Mouse (Mus musculus) liver, embryonic 14.5 days (tissue): Measurements from ENCODE around the gene Ttll13. TPM values are rescaled to one million over a fixed set of nuclear protein-coding genes. Genes with fewer than 3 reads are reported as not detected.

Source experiments
- ATAC-seq: fragments of 200-750 bp; cut with Nextera tagmentation; 2 replicates; pipeline ENCODE4 v1.8.0; 2017; ENCODE audit warnings: moderate number of reproducible peaks, mild to moderate bottlenecking, moderate library complexity; ENCODE audit not compliant: insufficient read depth
- DNase-seq, 3 experiments: peaks; one replicate each; pipeline ENCODE4 v3.0.0-alpha.2; 2012 to 2013; ENCODE audit warnings: low read depth in 3 of 3, low spot score in 3 of 3
- H3K27ac ChIP-seq: fragments of 300-500 bp; sonication (generic); 2 replicates; pipeline ENCODE4 v1.5.1; 2014; ENCODE audit warnings: moderate library complexity, mild to moderate bottlenecking, control low read depth, inconsistent platforms
- H3K27me3 ChIP-seq: fragments of 300-500 bp; sonication (generic); 2 replicates; pipeline ENCODE4 v1.6.1; 2014; ENCODE audit warnings: mild to moderate bottlenecking, low read length, moderate library complexity; ENCODE audit not compliant: control insufficient read depth, insufficient read depth
- H3K36me3 ChIP-seq: fragments of 300-500 bp; sonication (generic); replicated peaks from 2 replicates; pipeline ENCODE4 v1.6.1; 2014; ENCODE audit warnings: low read depth; ENCODE audit not compliant: control insufficient read depth, insufficient read depth
- H3K4me1 ChIP-seq, 2 experiments: fragments of 200-500 bp in 1 of 2; fragments of 300-500 bp in 1 of 2; sonication (generic) in 1 of 2; replicated peaks; 2 replicates each; pipeline ENCODE4 v1.6.1; 2012 to 2014; ENCODE audit warnings: antibody characterized with exemption in 1 of 2, inconsistent platforms in 1 of 2, low read length in 1 of 2; ENCODE audit not compliant: control insufficient read depth in 2 of 2, insufficient read depth in 2 of 2
- H3K4me2 ChIP-seq: fragments of 300-500 bp; sonication (generic); 2 replicates; pipeline ENCODE4 v1.6.1; 2014; ENCODE audit warnings: low read depth, mild to moderate bottlenecking, control low read depth, moderate library complexity
- H3K4me3 ChIP-seq, 2 experiments: fragments of 200-500 bp in 1 of 2; fragments of 300-500 bp in 1 of 2; sonication (generic) in 1 of 2; 2 replicates each; pipeline ENCODE4 v1.5.1; 2012 to 2014; ENCODE audit warnings: low read depth in 2 of 2, low read length in 2 of 2, mild to moderate bottlenecking in 2 of 2, control low read depth in 1 of 2, inconsistent platforms in 1 of 2, moderate library complexity in 1 of 2; ENCODE audit not compliant: insufficient read depth in 1 of 2
- H3K9ac ChIP-seq: fragments of 300-500 bp; sonication (generic); replicated peaks from 2 replicates; pipeline ENCODE4 v1.6.1; 2014; ENCODE audit warnings: mild to moderate bottlenecking, control low read depth, moderate library complexity
- H3K9me3 ChIP-seq: fragments of 300-500 bp; sonication (generic); 2 replicates; pipeline ENCODE4 v1.6.1; 2016; ENCODE audit warnings: low read length, mixed read lengths; ENCODE audit not compliant: control insufficient read depth
- CTCF ChIP-seq: IDR thresholded peaks from 2 replicates; pipeline ENCODE4 v1.5.1; 2016; ENCODE audit warnings: antibody characterized with exemption, low read depth, control low read depth
- EP300 ChIP-seq: IDR thresholded peaks from 2 replicates; pipeline ENCODE4 v1.6.1; 2016; ENCODE audit warnings: antibody characterized with exemption, low read depth
- WGBS: fragments of 180-500 bp; shearing (Covaris S2); extraction: QIAGEN DNeasy Blood & Tissue Kit; methylation state at CpG from one replicate; pipeline ENCODE4 v1.1.7; 2014; ENCODE audit not compliant: insufficient replicate concordance; 5-methylcytosine and 5-hydroxymethylcytosine counted together
- polyA plus RNA-seq, 2 experiments: library from polyadenylated mRNA; depleted of rRNA in 1 of 2; stranded (reverse) in 1 of 2; unstranded in 1 of 2; fragments of >200 nt; fragmentation: Nextera tagmentation in 1 of 2; extraction: Ambion mirVana in 1 of 2; gene quantifications; 2 replicates each; pipeline versions ENCODE4 v1.2.1 to v1.2.3; 2012 to 2014

Gene Ttll13
- polyA plus RNA-seq, 2 experiments: 0.20 to 0.23 TPM

DNA sequence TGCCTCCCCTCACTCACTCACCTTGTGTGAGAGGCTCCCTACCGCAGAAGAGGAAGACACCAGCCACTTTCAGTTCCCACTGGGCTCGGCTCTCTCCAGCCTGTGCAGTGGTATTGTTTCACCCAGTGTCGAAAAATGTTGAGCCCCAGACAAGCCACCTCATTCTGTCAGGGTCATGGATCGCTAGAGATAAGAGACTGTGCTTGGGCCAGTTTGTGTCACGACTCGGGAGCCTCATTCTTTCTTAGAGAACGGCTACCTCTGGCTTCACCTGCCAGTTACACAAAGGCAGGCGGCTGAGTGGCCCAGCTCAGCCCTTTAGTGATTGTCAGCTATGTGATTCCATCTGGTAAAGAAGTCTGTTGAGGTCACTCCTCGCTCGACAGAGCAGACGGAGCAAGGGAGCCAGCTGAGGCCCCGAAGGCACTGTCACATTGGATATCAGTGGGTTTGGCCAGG lies 42.5 kb upstream of the Ttll13 start:
- TF ChIP-seq EP300 (0 out of 2 replicates have a peak, but pooled peaks have one; percentile 24), CTCF (no peak)
- Histone ChIP-seq H3K4me2 (peak overlapping the region; percentile 87), H3K27me3 (no peaks in the 10 kb centered on the region), H3K9me3 (no peaks in the 10 kb centered on the region), H3K9ac (peak overlapping the region; percentile 69), H3K27ac (peak overlapping the region; percentile 79), H3K36me3 (peaks cover 13% of the 10 kb centered on the region), H3K4me1 (peaks cover 84 to 93% of the 10 kb centered on the region in 2 experiments), H3K4me3 (peak overlapping the region; percentile 23 to 38)
- no peak for ATAC-seq
- 15% methylated on average over 12 of the region's 12 CpGs for WGBS
- no peak for DNase-seq

- H3K9ac ChIP-seq: peak overlapping the region; percentile 71
- 62% methylated on average over 4 of the region's 4 CpGs for WGBS
Measured at GRCm38 (mm10) chr7:80204362-80204761, 41.8 kb upstream of the Ttll13 start.

GRCm38 (mm10) chr7:80204961-80205360 lies 41.2 kb upstream of the Ttll13 start:
- peak overlapping the region; percentile 79 for H3K27ac ChIP-seq
- no peaks in the 10 kb centered on the region for H3K9me3 ChIP-seq
- H3K36me3 ChIP-seq: peaks cover 13% of the 10 kb centered on the region
- H3K9ac ChIP-seq: peak overlapping the region; percentile 71
- 35% methylated on average over 7 of the region's 7 CpGs for WGBS
- H3K4me2 ChIP-seq: peak overlapping the region; percentile 87
- no peak for DNase-seq
- H3K4me1 ChIP-seq: peaks cover 93 to 97% of the 10 kb centered on the region in 2 experiments
- no peak for TF ChIP-seq CTCF
- TF ChIP-seq EP300: no peak
- H3K4me3 ChIP-seq: no peak overlapping the region
- no peaks in the 10 kb centered on the region for H3K27me3 ChIP-seq
- no peak for ATAC-seq

More at GRCm38 (mm10) chr7:80204362-80204761, 41.8 kb upstream of the Ttll13 start:
- Histone ChIP-seq H3K4me2 (peak overlapping the region; percentile 87), H3K4me3 (no peak overlapping the region), H3K36me3 (peaks cover 13% of the 10 kb centered on the region), H3K27me3 (no peaks in the 10 kb centered on the region), H3K27ac (peak overlapping the region; percentile 79), H3K9me3 (no peaks in the 10 kb centered on the region), H3K4me1 (peaks cover 89 to 97% of the 10 kb centered on the region in 2 experiments)
- DNase-seq: no peak
- no peak for ATAC-seq
- TF ChIP-seq EP300: no peak

DNA sequence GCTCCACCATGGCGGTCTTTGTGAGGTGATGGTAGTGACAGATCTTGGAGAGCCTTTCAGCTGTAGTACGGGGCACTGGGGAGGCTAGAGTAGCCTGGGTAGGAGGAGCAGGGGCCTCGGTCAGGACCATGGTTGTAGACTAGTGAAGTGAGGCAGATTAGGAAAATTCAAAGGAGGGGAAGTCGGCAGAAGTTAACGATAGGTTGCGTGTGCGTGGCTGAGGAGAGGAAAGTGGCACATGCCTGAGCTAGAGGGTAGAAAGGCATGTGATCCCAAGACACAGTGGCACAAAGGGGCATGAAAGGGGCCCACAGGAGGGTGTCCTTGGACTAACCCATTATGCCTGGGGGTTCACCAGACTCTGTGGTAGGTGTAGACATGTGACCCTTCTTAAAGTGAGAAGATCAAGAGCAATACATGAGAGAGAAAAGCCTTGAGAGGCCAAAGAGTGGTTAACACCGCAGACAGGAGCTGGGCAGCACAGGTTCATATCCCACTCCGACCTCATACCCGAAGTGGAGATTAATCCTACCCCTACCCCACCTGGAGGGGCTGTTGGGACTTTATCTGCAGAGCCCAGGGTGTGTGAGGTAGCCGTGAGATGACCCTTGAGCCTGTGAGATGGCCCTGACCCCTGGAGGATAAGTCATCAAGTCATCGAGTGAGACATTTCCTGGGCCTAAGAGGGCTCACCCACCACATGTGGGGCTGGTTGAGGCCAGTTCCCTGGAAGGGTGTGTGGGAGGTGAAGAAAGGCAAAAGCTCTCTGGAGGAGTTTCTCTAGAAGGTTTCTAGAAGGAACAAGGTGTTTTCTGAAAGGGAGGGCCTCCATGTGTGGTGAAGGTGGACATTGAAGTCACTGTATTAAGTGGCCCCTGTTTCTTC lies 40.2 kb upstream of the Ttll13 start:
- 53% methylated on average over 12 of the region's 12 CpGs for WGBS
- peak overlapping the region; percentile 71 for H3K9ac ChIP-seq

DNA sequence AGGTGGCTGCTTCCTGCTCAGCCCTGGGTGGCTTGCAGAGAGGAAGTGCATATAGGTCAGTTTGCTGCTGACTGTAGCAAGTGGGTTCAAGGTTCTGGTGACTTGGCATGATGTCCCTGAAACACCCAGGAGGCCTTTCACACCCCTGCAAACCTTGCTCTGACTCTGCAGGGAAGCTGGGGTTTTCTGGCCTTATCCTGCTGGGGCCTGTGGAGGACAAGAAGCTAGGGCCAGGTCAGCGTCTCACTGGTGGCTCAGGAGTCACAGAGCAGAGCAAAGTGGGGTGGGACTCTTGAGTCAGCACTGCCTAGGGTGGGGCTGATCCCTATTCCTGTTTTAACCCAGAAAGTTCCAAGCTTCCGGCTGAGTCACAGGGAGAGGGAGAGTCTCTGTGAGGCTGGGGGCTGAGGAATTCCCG lies 38.9 kb upstream of the Ttll13 start:
- Histone ChIP-seq H3K27me3 (no peaks in the 10 kb centered on the region), H3K9ac (peak overlapping the region; percentile 71), H3K36me3 (peaks cover 6% of the 10 kb centered on the region), H3K27ac (peak overlapping the region; percentile 100), H3K9me3 (no peaks in the 10 kb centered on the region), H3K4me1 (peaks cover 94 to 95% of the 10 kb centered on the region in 2 experiments), H3K4me3 (peak overlapping the region in 1 of 2 experiments; percentile 44; a peak in 2 of 4 replicates), H3K4me2 (peak overlapping the region; percentile 87)
- no peak for ATAC-seq
- TF ChIP-seq CTCF: no peak
- no peak for TF ChIP-seq EP300
- no peak for DNase-seq
- 23% methylated on average over 3 of the region's 3 CpGs for WGBS

More for the DNA sequence above, 40.2 kb upstream of the Ttll13 start:
- DNase-seq (no peak), ATAC-seq (no peak)
- H3K4me1 ChIP-seq: peaks cover 93 to 98% of the 10 kb centered on the region in 2 experiments
- H3K4me2 ChIP-seq: peak overlapping the region; percentile 87
- peaks cover 12% of the 10 kb centered on the region for H3K36me3 ChIP-seq
- H3K4me3 ChIP-seq: no peak overlapping the region
- H3K27ac ChIP-seq: peak overlapping the region; percentile 100
- no peak for TF ChIP-seq EP300
- TF ChIP-seq CTCF: no peak
- H3K9me3 ChIP-seq: no peaks in the 10 kb centered on the region
- no peaks in the 10 kb centered on the region for H3K27me3 ChIP-seq
